Mouse (Mus musculus): ENCODE results near the gene Ccdc9b. TPM values are rescaled to one million over a fixed set of nuclear protein-coding genes. Genes with fewer than 3 reads are reported as not detected.

The Ccdc9b gene
- total and polyA plus RNA-seq, 2 experiments from 2014 or later: 3.3 to 6.8 TPM

DNA sequence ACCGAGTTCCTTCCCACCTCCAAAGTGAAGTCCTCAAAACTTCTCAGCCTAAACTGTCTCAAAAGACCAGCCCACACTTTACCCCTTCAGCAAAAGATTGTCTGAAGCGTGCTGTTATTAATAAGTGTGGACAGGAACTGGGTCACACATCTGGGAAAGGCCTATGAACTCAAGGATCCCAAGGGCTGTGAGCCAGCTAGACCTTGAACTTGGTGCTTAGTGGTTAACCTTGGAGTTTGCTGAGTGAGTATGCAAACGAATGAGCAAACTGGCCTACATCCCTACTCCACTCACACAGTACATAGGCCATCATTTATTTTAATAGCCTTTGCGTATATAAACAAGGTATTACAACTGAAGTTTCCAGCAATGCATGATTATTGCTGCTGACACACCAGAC is 37.0 kb downstream of the Ccdc9b start:
- H3K36me3 ChIP-seq (replicated peaks; ENCODE audit: control insufficient read depth, insufficient read depth, low read length): no peaks in the 10 kb centered on the region
- 80% methylated on average over 4 of the region's 4 CpGs for WGBS
- no peaks in the 10 kb centered on the region for H3K9me3 ChIP-seq (replicated peaks; ENCODE audit: control insufficient read depth, low read length)
- peaks cover 23% of the 10 kb centered on the region for H3K4me1 ChIP-seq (ENCODE audit: control insufficient read depth, insufficient read depth)
- H3K4me3 ChIP-seq (ENCODE audit: low read depth, low read length): no peak overlapping the region
- no peak for ATAC-seq (ENCODE audit: insufficient read depth, low read depth)
- H3K9ac ChIP-seq (replicated peaks; ENCODE audit: low read depth, low read length): no peak overlapping the region
- H3K27me3 ChIP-seq (ENCODE audit: control insufficient read depth, insufficient read depth, low read length): no peaks in the 10 kb centered on the region
- TF ChIP-seq EP300 (IDR thresholded peaks at IDR 0.05; ENCODE audit: low read depth): no peak
- H3K27ac ChIP-seq (ENCODE audit: low read depth): no peak overlapping the region
- no peak for DNase-seq (ENCODE audit: low spot score)
- H3K4me2 ChIP-seq (ENCODE audit: low read depth, low read length): no peak overlapping the region

DNA sequence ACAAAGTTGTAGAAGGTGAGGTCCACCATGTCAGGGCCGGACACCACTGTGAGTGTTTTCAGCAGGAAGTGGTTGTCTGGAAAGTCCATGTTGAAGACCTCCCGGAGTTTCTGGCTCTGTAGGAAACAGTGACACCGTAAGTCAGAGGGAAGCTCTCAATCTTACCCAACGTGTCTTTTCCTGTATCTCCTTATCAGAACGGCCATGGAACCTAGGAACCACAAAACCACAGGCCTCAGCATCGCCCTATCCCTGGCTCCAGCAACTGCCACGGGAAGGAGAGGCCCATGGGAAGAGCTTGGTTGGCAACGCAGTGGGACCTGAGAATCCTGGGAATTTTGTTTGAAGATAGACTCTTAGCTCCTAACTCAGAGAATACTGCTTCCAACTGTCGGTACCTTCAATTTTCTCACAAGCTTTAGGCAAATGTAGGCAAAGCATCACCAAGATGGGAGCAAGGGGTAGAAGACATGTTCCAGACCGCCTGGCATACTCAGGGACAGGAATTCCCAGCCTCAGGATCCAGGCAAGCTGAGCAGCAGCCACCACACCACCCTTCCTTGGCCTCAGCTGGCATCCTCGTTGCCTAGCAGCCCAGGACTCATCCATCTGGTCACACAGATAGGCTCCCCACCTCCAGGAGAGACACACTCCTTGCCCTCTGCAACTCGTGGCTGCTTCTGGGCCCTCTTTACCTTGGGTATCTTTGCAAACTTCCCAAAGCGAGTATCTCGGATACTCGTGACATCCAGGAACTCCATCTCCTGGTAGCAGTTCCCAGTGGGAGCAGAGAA is 38.6 kb downstream of the Ccdc9b start:
- Histone ChIP-seq H3K4me3 (ENCODE audit: low read depth, low read length) (no peak overlapping the region), H3K9ac (replicated peaks; ENCODE audit: low read depth, low read length) (no peak overlapping the region), H3K9me3 (replicated peaks; ENCODE audit: control insufficient read depth, low read length) (no peaks in the 10 kb centered on the region), H3K4me2 (ENCODE audit: low read depth, low read length) (no peak overlapping the region), H3K27me3 (ENCODE audit: control insufficient read depth, insufficient read depth, low read length) (no peaks in the 10 kb centered on the region), H3K27ac (ENCODE audit: low read depth) (no peak overlapping the region), H3K36me3 (replicated peaks; ENCODE audit: control insufficient read depth, insufficient read depth, low read length) (no peaks in the 10 kb centered on the region), H3K4me1 (ENCODE audit: control insufficient read depth, insufficient read depth) (peaks cover 13% of the 10 kb centered on the region; the same call in 1 of the 2 replicates)
- WGBS: 73% methylated on average over 15 of the region's 15 CpGs
- DNase-seq (ENCODE audit: low spot score) (no peak), ATAC-seq (ENCODE audit: insufficient read depth, low read depth) (no peak)
- TF ChIP-seq EP300 (IDR thresholded peaks at IDR 0.05; ENCODE audit: low read depth): no peak
- no peak for TF ChIP-seq CTCF (IDR thresholded peaks at IDR 0.05; ENCODE audit: low read depth)

DNA sequence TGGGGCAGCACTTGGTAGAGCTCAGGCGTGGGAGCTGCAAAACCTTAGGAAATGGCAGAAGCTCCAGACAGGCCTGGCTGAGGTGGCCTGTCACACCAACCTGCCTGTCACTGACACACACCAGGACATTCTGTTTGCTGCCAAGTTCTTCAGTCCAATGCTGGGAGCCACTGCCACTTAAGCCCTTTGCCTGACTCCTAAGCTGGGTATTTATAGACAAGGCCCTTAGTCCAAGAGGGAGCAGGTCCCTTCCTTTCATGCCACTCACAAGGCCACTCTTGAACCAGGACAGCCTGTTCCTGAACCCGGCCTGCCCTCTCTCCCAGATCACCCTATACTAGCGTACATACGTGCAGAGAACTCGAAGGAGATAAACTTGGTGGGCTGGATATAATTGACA is 45.8 kb downstream of the Ccdc9b start:
- Histone ChIP-seq H3K27ac (ENCODE audit: low read depth) (peak overlapping the region; percentile 97), H3K9me3 (replicated peaks; ENCODE audit: control insufficient read depth, low read length) (no peaks in the 10 kb centered on the region), H3K9ac (replicated peaks; ENCODE audit: low read depth, low read length) (no peak overlapping the region), H3K27me3 (ENCODE audit: control insufficient read depth, insufficient read depth, low read length) (peaks cover 4% of the 10 kb centered on the region; the same call in 1 of the 2 replicates), H3K4me1 (ENCODE audit: control insufficient read depth, insufficient read depth) (peaks cover 31% of the 10 kb centered on the region), H3K4me2 (ENCODE audit: low read depth, low read length) (no peak overlapping the region), H3K36me3 (replicated peaks; ENCODE audit: control insufficient read depth, insufficient read depth, low read length) (no peaks in the 10 kb centered on the region), H3K4me3 (ENCODE audit: low read depth, low read length) (no peak overlapping the region)
- no peak for TF ChIP-seq CTCF (IDR thresholded peaks at IDR 0.05; ENCODE audit: low read depth)
- TF ChIP-seq EP300 (IDR thresholded peaks at IDR 0.05; ENCODE audit: low read depth): peak; percentile 99
- ATAC-seq (ENCODE audit: insufficient read depth, low read depth): peak; percentile 95
- 27% methylated on average over 5 of the region's 5 CpGs for WGBS
- peak; percentile 96 for DNase-seq (ENCODE audit: low spot score)

DNA sequence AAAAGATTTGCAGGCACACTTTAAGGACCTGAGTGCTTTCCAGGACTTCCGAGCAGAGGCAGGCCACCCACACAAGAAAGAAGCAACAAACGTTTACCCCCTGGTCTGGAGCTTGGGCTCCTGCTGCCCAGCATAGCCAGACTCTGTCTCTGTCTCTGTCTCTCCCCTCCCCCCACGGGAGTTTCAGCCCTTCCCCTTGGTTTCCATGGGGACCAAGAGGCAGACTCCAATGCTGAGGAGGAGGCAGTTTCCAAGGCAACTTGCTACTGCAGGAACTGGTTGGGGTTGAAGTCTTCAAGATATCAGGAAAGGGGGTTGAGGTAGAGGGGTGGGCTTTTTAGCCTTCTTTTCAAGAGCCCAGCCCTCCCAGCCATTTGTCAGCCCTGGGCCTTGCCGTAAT is 48.2 kb downstream of the Ccdc9b start:
- H3K27ac ChIP-seq (ENCODE audit: low read depth): no peak overlapping the region
- H3K36me3 ChIP-seq (replicated peaks; ENCODE audit: control insufficient read depth, insufficient read depth, low read length): no peaks in the 10 kb centered on the region
- no peak overlapping the region for H3K4me3 ChIP-seq (ENCODE audit: low read depth, low read length)
- 68% methylated on average over 4 of the region's 4 CpGs for WGBS
- no peak overlapping the region for H3K4me2 ChIP-seq (ENCODE audit: low read depth, low read length)
- TF ChIP-seq EP300 (IDR thresholded peaks at IDR 0.05; ENCODE audit: low read depth): no peak
- no peak for TF ChIP-seq CTCF (IDR thresholded peaks at IDR 0.05; ENCODE audit: low read depth)
- H3K9me3 ChIP-seq (replicated peaks; ENCODE audit: control insufficient read depth, low read length): no peaks in the 10 kb centered on the region
- H3K4me1 ChIP-seq (ENCODE audit: control insufficient read depth, insufficient read depth): peaks cover 55% of the 10 kb centered on the region
- H3K27me3 ChIP-seq (ENCODE audit: control insufficient read depth, insufficient read depth, low read length): peaks cover 11% of the 10 kb centered on the region
- no peak overlapping the region for H3K9ac ChIP-seq (replicated peaks; ENCODE audit: low read depth, low read length)
- ATAC-seq (ENCODE audit: insufficient read depth, low read depth) (no peak), DNase-seq (ENCODE audit: low spot score) (no peak)

DNA sequence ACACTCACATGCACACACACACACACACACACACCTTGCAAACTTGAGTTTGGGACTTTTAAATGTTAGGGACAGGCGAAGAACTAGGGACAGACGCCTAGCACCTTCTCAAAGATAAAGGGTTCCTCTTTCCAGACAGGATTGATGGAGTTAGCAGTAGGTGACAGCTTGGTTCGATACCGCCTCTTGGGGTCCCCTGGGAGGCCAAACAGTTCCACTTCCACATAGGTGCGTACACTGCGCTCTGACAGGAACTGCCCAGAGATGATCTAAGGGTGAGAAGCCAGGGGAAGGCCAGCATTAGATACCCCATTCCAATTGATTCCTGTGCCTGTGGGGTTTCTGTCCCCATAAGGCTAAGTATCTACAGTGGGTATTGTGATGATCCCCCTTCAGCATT is 48.8 kb downstream of the Ccdc9b start:
- 90% methylated on average over 6 of the region's 6 CpGs for WGBS
- TF ChIP-seq CTCF (IDR thresholded peaks at IDR 0.05; ENCODE audit: low read depth) (no peak), EP300 (IDR thresholded peaks at IDR 0.05; ENCODE audit: low read depth) (no peak)
- no peaks in the 10 kb centered on the region for H3K36me3 ChIP-seq (replicated peaks; ENCODE audit: control insufficient read depth, insufficient read depth, low read length)
- H3K27ac ChIP-seq (ENCODE audit: low read depth): no peak overlapping the region
- no peak for ATAC-seq (ENCODE audit: insufficient read depth, low read depth)
- H3K4me2 ChIP-seq (ENCODE audit: low read depth, low read length): no peak overlapping the region
- peaks cover 11% of the 10 kb centered on the region for H3K27me3 ChIP-seq (ENCODE audit: control insufficient read depth, insufficient read depth, low read length)
- H3K9ac ChIP-seq (replicated peaks; ENCODE audit: low read depth, low read length): no peak overlapping the region
- H3K9me3 ChIP-seq (replicated peaks; ENCODE audit: control insufficient read depth, low read length): no peaks in the 10 kb centered on the region
- DNase-seq (ENCODE audit: low spot score): no peak
- H3K4me3 ChIP-seq (ENCODE audit: low read depth, low read length): no peak overlapping the region
- peaks cover 59% of the 10 kb centered on the region for H3K4me1 ChIP-seq (ENCODE audit: control insufficient read depth, insufficient read depth)

Measured in heart, postnatal 0 days (tissue).